Mouse (Mus musculus): ENCODE measurements around the gene Gfap. TPM values are rescaled to one million over a fixed set of nuclear protein-coding genes. Genes with fewer than 3 reads are reported as not detected.

The Gfap gene
- total RNA-seq, 1 experiment, result 0.36 TPM

GRCm38 (mm10) chr11:102838126-102838525 is 62.6 kb downstream of the Gfap start:
- Histone ChIP-seq H3K9ac (ENCODE audit: insufficient read depth, low read depth, low read length, poor library complexity, severe bottlenecking) (no peak overlapping the region), H3K36me3 (ENCODE audit: control insufficient read depth, insufficient read depth, low read length, poor library complexity, severe bottlenecking) (peaks cover 67% of the 10 kb centered on the region), H3K27ac (ENCODE audit: insufficient read depth, low read depth, low read length, poor library complexity, severe bottlenecking) (no peak overlapping the region), H3K4me1 (ENCODE audit: control insufficient read depth in 2 of 2, insufficient read depth in 2 of 2, low read length in 2 of 2, poor library complexity in 1 of 2) (peaks cover 0 to under 1% of the 10 kb centered on the region in 2 experiments; a peak in 1 of 4 replicates), H3K9me3 (ENCODE audit: control insufficient read depth, insufficient read depth, low read depth, low read length) (no peaks in the 10 kb centered on the region), H3K4me3 (ENCODE audit: insufficient read depth in 1 of 2, low read depth in 1 of 2, low read length in 2 of 2, poor library complexity in 1 of 2, severe bottlenecking in 1 of 2) (no peak overlapping the region)
- TF ChIP-seq CHD2 (IDR thresholded peaks at IDR 0.05; ENCODE audit: low read depth, low read length) (no peak), HCFC1 (IDR thresholded peaks at IDR 0.05; ENCODE audit: borderline replicate concordance, insufficient read depth, low read length) (no peak), ZNF384 (IDR thresholded peaks at IDR 0.05; ENCODE audit: low read depth, low read length) (no peak), ZC3H11A (IDR thresholded peaks at IDR 0.05; ENCODE audit: borderline replicate concordance, low read depth, low read length) (no peak), MAFK (IDR thresholded peaks at IDR 0.05; ENCODE audit: insufficient read depth, low read depth, low read length) (no peak)
- in situ Hi-C loops (cut with MboI; ENCODE audit: low sequenced_read_pairs in 2 of 2, unreplicated experiment in 2 of 2), result no loop called here
- no peak for DNase-seq (ENCODE audit: low read depth, low spot score)

GRCm38 (mm10) chr11:102837385-102837784 is 63.3 kb downstream of the Gfap start:
- Histone ChIP-seq H3K27ac (ENCODE audit: insufficient read depth, low read depth, low read length, poor library complexity, severe bottlenecking) (no peak overlapping the region), H3K4me3 (ENCODE audit: insufficient read depth in 1 of 2, low read depth in 1 of 2, low read length in 2 of 2, poor library complexity in 1 of 2, severe bottlenecking in 1 of 2) (no peak overlapping the region), H3K9ac (ENCODE audit: insufficient read depth, low read depth, low read length, poor library complexity, severe bottlenecking) (no peak overlapping the region), H3K4me1 (ENCODE audit: control insufficient read depth in 2 of 2, insufficient read depth in 2 of 2, low read length in 2 of 2, poor library complexity in 1 of 2) (peaks cover 0 to 4% of the 10 kb centered on the region in 2 experiments; a peak in 1 of 4 replicates), H3K9me3 (ENCODE audit: control insufficient read depth, insufficient read depth, low read depth, low read length) (no peaks in the 10 kb centered on the region), H3K36me3 (ENCODE audit: control insufficient read depth, insufficient read depth, low read length, poor library complexity, severe bottlenecking) (peaks cover 61% of the 10 kb centered on the region)
- no peak for DNase-seq (ENCODE audit: low read depth, low spot score)
- TF ChIP-seq CHD2 (IDR thresholded peaks at IDR 0.05; ENCODE audit: low read depth, low read length), result no peak
- TF ChIP-seq ZC3H11A (IDR thresholded peaks at IDR 0.05; ENCODE audit: borderline replicate concordance, low read depth, low read length), result no peak
- no peak for TF ChIP-seq HCFC1 (IDR thresholded peaks at IDR 0.05; ENCODE audit: borderline replicate concordance, insufficient read depth, low read length)
- no peak for TF ChIP-seq ZNF384 (IDR thresholded peaks at IDR 0.05; ENCODE audit: low read depth, low read length)
- TF ChIP-seq MAFK (IDR thresholded peaks at IDR 0.05; ENCODE audit: insufficient read depth, low read depth, low read length), result no peak
- in situ Hi-C loops (cut with MboI; ENCODE audit: low sequenced_read_pairs in 2 of 2, unreplicated experiment in 2 of 2), result no loop called here

Other genes starting within 250 kb of the Gfap start
- gene Meioc, start 237.2 kb downstream of the Gfap start, total RNA-seq (2012; rRNA removed), result 9.0 and 9.8 TPM in 2 replicates
- 40.5 and 53.7 TPM in 2 replicates for gene Ccdc43, start 203.1 kb downstream of the Gfap start, total RNA-seq (2012; rRNA removed)
- 1.7 and 2.5 TPM in 2 replicates for gene Adam11, start 139.5 kb downstream of the Gfap start, total RNA-seq (2012; rRNA removed)
- gene Gjc1, start 81.2 kb downstream of the Gfap start, total RNA-seq (2012; rRNA removed), result 74.8 and 77.1 TPM in 2 replicates
- gene Higd1b, start 65.1 kb downstream of the Gfap start, total RNA-seq (2012; rRNA removed), result 1.0 TPM in 1 of 2 replicates, not detected in the other
- 161 and 198 TPM in 2 replicates for gene Eftud2, start 19.9 kb downstream of the Gfap start, total RNA-seq (2012; rRNA removed)
- gene Ccdc103, start 19.7 kb downstream of the Gfap start, total RNA-seq (2012; rRNA removed), result 0.48 and 1.1 TPM in 2 replicates
- gene Fam187a, start 15.7 kb downstream of the Gfap start, total RNA-seq (2012; rRNA removed), result not detected in 2 replicates
- gene Kif18b, start 24.2 kb upstream of the Gfap start, total RNA-seq (2012; rRNA removed), result 38.4 and 51.0 TPM in 2 replicates
- gene C1ql1, start 45.8 kb upstream of the Gfap start, total RNA-seq (2012; rRNA removed), result 3.3 and 3.7 TPM in 2 replicates
- gene Nmt1, start 127.3 kb upstream of the Gfap start, total RNA-seq (2012; rRNA removed), result 57.1 and 61.0 TPM in 2 replicates
- 32.1 and 43.7 TPM in 2 replicates for gene Dcakd, start 127.4 kb upstream of the Gfap start, total RNA-seq (2012; rRNA removed)
- gene Plcd3, start 200.7 kb upstream of the Gfap start, total RNA-seq (2012; rRNA removed), result 8.0 and 13.2 TPM in 2 replicates
- 14.0 and 19.7 TPM in 2 replicates for gene Acbd4, start 200.8 kb upstream of the Gfap start, total RNA-seq (2012; rRNA removed)
- gene Hexim1, start 215.3 kb upstream of the Gfap start, total RNA-seq (2012; rRNA removed), result 20.0 and 29.1 TPM in 2 replicates
- 8.5 and 9.7 TPM in 2 replicates for gene Hexim2, start 231.5 kb upstream of the Gfap start, total RNA-seq (2012; rRNA removed)

All from ES-E14 (cell line).